Mouse (Mus musculus) brown adipose tissue, adult 24 weeks (tissue): Measurements from ENCODE around the gene Gm20503. TPM values are rescaled to one million over a fixed set of nuclear protein-coding genes. Genes with fewer than 3 reads are reported as not detected.

Source experiments
- H3K27ac ChIP-seq: fragments of 200-500 bp; replicated peaks from 2 replicates; pipeline ENCODE4 v1.5.1; 2012; ENCODE audit warnings: low read depth, mild to moderate bottlenecking, low read length
- H3K4me1 ChIP-seq: fragments of 200-500 bp; 2 replicates; pipeline ENCODE4 v1.6.1; 2012; ENCODE audit warnings: low read length, mixed read lengths; ENCODE audit not compliant: control insufficient read depth, insufficient read depth, insufficient read length
- H3K4me3 ChIP-seq: fragments of 200-500 bp; 2 replicates; pipeline ENCODE4 v1.5.1; 2012; ENCODE audit warnings: low read depth, mild to moderate bottlenecking, low read length, moderate library complexity; ENCODE audit not compliant: insufficient read depth
- polyA plus RNA-seq: library from polyadenylated mRNA; stranded (reverse); fragments of >200 nt; gene quantifications from 2 replicates; pipeline ENCODE4 v1.2.4, GENCODE M21; 2012; ENCODE audit not compliant: missing spikeins, insufficient read depth, insufficient read length

Gm20503 gene
- polyA plus RNA-seq: not detected in 2 replicates

- Histone ChIP-seq H3K4me1 (peaks cover 10% of the 10 kb centered on the region), H3K4me3 (peak within 1 kb of the TSS; percentile 81), H3K27ac (peak within 1 kb of the TSS; percentile 60)
These were observed at the start of gene Gm20503 for GRCm38 (mm10) chr4:59002948-59003805. Gm20503 (plus strand) TSS chr4:59003210.

GRCm38 (mm10) chr4:58961719-58962118 lies 41.3 kb upstream of the Gm20503 start:
- no peak overlapping the region for H3K4me3 ChIP-seq
- no peaks in the 10 kb centered on the region for H3K4me1 ChIP-seq
- H3K27ac ChIP-seq: no peak overlapping the region

GRCm38 (mm10) chr4:58963271-58963670 lies 39.7 kb upstream of the Gm20503 start:
- Histone ChIP-seq H3K4me1 (no peaks in the 10 kb centered on the region), H3K4me3 (no peak overlapping the region), H3K27ac (no peak overlapping the region)

- Histone ChIP-seq H3K4me1 (no peaks in the 10 kb centered on the region), H3K4me3 (no peak overlapping the region)
These were observed 37.9 kb upstream of the Gm20503 start for GRCm38 (mm10) chr4:58965136-58965535.

GRCm38 (mm10) chr4:58970678-58971077 lies 32.3 kb upstream of the Gm20503 start:
- Histone ChIP-seq H3K4me1 (no peaks in the 10 kb centered on the region), H3K27ac (no peak overlapping the region), H3K4me3 (no peak overlapping the region)

More at GRCm38 (mm10) chr4:58965136-58965535, 37.9 kb upstream of the Gm20503 start:
- H3K27ac ChIP-seq: no peak overlapping the region

- H3K27ac ChIP-seq: no peak overlapping the region
These were observed 27.3 kb upstream of the Gm20503 start for GRCm38 (mm10) chr4:58975711-58976110.

GRCm38 (mm10) chr4:58981421-58981820 lies 21.6 kb upstream of the Gm20503 start:
- no peak overlapping the region for H3K4me3 ChIP-seq
- H3K4me1 ChIP-seq: no peaks in the 10 kb centered on the region; the same call in 1 of the 2 replicates
- H3K27ac ChIP-seq: no peak overlapping the region

More at GRCm38 (mm10) chr4:58975711-58976110, 27.3 kb upstream of the Gm20503 start:
- Histone ChIP-seq H3K4me3 (no peak overlapping the region), H3K4me1 (no peaks in the 10 kb centered on the region)

- Histone ChIP-seq H3K4me1 (no peaks in the 10 kb centered on the region; the same call in 1 of the 2 replicates), H3K27ac (no peak overlapping the region), H3K4me3 (no peak overlapping the region)
These were observed 20.2 kb upstream of the Gm20503 start for GRCm38 (mm10) chr4:58982806-58983205.

GRCm38 (mm10) chr4:58985157-58985648 lies 17.8 kb upstream of the Gm20503 start:
- H3K4me3 ChIP-seq: no peak overlapping the region
- H3K4me1 ChIP-seq: no peaks in the 10 kb centered on the region; the same call in 1 of the 2 replicates
- no peak overlapping the region for H3K27ac ChIP-seq

- no peaks in the 10 kb centered on the region; the same call in 1 of the 2 replicates for H3K4me1 ChIP-seq
- peak within 1 kb of the TSS; percentile 74 for H3K4me3 ChIP-seq
- H3K27ac ChIP-seq: no peak within 1 kb of the TSS
These were observed 16.3 kb upstream of the Gm20503 start, which contains the start of gene Ptgr1 for GRCm38 (mm10) chr4:58986540-58987190. Ptgr1 (minus strand) TSS chr4:58987119.

GRCm38 (mm10) chr4:58989303-58989898 lies 13.6 kb upstream of the Gm20503 start:
- Histone ChIP-seq H3K27ac (no peak overlapping the region), H3K4me1 (no peaks in the 10 kb centered on the region; the same call in 1 of the 2 replicates), H3K4me3 (no peak overlapping the region)

GRCm38 (mm10) chr4:58990609-58991434 lies 12.2 kb upstream of the Gm20503 start:
- H3K4me1 ChIP-seq: no peaks in the 10 kb centered on the region
- H3K4me3 ChIP-seq: no peak overlapping the region
- no peak overlapping the region for H3K27ac ChIP-seq

- Histone ChIP-seq H3K4me1 (no peaks in the 10 kb centered on the region), H3K27ac (no peak overlapping the region), H3K4me3 (no peak overlapping the region)
These were observed 10.8 kb upstream of the Gm20503 start for GRCm38 (mm10) chr4:58992195-58992594.

GRCm38 (mm10) chr4:58994762-58995161 lies 8.2 kb upstream of the Gm20503 start, which contains the start of gene Dnajc25:
Dnajc25 (plus strand) TSS chr4:58995062.
- H3K4me1 ChIP-seq: no peaks in the 10 kb centered on the region
- H3K27ac ChIP-seq: no peak within 1 kb of the TSS
- no peak within 1 kb of the TSS for H3K4me3 ChIP-seq
